Mouse (Mus musculus) adrenal gland, adult (tissue): ENCODE measurements around the gene Pno1.

Experiments
- DNase-seq, 2 experiments: peaks; one replicate each; pipeline ENCODE4 v3.0.0; 2022 to 2023; ENCODE audit warnings: low spot score in 1 of 2; ENCODE audit not compliant: inconsistent age in 2 of 2

Pno1 gene

GRCm38 (mm10) chr11:17180753-17181152 lies 30.6 kb downstream of the Pno1 start:
- DNase-seq: no peak

DNA sequence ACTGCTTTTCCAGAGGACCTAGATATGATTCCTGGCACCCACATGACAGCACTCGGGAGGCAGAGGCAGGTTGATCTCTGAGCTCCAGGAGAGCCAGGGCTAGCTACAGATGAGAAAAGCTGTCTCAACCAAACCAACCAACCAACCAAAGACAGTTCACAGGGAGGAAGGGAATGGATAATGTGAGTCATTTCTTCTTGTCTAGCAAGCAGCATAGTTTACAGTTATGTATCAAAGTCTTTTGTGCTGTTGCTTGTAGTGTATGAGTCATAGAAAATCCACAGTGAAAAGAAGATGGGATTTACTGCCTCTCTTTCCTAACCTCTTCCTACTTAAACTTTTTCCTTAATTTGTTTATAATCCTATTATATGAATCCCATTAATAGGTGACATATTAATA lies 34.7 kb downstream of the Pno1 start:
- DNase-seq: peak in 1 of 2 experiments; percentile 41

- no peak for DNase-seq
These were observed 39.1 kb downstream of the Pno1 start for GRCm38 (mm10) chr11:17172300-17172699.

- no peak for DNase-seq
These were observed 40.2 kb downstream of the Pno1 start for GRCm38 (mm10) chr11:17170938-17171729.

- no peak for DNase-seq
These were observed 42.1 kb downstream of the Pno1 start for GRCm38 (mm10) chr11:17169262-17169661.

- no peak for DNase-seq
These were observed 44.7 kb downstream of the Pno1 start for GRCm38 (mm10) chr11:17166627-17167026.

DNA sequence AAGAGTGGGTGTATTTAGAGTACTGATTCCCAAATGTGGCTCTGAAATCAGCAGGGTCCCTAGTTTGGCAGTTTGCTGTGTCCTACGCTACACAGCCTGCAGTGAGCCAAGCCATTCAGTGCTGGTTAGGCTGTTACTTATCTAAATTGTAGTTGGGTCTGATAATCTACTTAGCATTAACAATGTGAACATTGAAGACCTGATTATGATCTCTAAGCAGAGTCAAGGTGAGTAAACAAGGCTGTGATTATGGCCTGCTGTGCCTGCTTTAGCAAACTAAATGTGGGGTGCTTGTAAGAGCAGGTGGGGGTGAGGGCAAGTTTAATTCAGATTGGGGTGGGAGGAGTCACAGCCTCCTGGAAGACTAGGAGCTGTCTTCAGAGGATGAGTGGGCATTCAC lies 47.4 kb downstream of the Pno1 start:
- DNase-seq: no peak

- DNase-seq: peak; percentile 60 to 90
These were observed 51.1 kb downstream of the Pno1 start for GRCm38 (mm10) chr11:17160242-17160641.

- peak; percentile 62 to 90 for DNase-seq
These were observed 51.6 kb downstream of the Pno1 start for GRCm38 (mm10) chr11:17159738-17160241.

DNA sequence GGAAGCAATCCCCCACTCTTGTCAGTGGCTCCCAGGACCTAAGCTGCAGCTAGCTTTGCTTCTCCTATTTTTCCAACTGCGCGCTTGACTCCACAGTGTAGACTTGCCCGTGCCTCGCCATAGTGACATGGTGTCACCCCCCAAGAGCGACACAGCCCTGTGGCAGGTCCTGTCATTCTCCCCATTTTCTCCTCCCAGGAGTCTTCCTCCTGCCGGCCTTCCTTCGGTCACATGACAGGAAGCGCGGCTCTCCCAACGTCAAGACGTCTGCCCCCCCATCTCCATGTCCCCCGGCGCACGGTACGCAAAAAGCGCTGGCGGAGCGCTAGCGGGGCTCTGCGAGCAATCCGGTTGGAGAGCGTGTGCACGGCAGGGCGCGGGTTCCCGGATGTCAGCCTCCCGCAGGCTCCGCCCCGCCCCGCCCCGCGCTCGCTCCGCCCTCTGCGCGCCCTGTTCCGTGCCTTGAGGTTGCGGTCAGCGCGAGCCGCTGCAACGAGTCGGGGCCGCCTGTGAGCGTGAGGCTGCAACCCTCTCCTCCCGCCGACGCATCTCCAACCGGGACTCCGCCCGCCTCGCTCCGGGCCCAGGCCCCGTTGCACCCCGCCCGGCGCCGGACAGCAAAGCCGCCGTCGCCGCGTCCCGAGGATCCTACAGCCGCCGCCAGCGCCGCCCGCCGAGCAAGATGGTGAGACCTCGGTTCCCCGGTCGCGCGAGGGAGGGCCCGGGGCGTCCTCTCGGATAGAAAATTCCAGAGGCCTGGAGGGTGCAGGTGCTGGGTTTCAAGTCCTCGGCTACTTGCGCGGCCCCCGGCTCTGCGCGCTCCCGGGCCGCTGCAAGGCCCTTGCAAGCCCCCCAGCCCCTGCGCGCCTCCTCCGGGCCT lies 52.3 kb downstream of the Pno1 start, which contains the start of gene Ppp3r1:
Gene Ppp3r1, plus strand, starts transcription at position 406 of the 880 bp plus-strand sequence.
- peak; percentile 98 to 99 for DNase-seq
